Mouse (Mus musculus): ENCODE data around the gene 1700003E16Rik. TPM values are rescaled to one million over a fixed set of nuclear protein-coding genes. Genes with fewer than 3 reads are reported as not detected.

1700003E16Rik gene
- polyA plus RNA-seq (2012; rRNA removed) = 0.02 and 0.04 TPM in 2 replicates

DNA sequence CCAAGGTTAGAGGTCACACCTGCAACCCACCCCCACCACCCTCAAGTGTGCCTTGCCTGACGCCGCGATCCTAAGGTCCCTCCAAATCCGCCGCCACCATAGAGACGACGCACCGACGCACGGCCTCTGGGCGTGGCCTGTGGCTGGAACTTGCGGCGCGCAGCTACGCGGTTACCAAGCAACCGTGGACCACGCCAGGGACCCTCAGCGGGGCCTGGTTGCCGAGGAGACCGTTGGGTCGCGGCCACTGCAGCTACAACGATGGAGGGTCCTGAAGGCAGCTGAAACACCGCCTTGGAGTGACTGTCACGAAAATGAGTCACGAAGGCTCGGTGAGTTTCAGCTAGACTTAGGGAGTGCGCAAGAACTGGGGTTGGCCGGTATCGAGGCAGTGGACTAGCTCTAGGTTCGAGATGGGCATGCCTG is at the start of gene 1700003E16Rik, which contains the start of gene Wdr54:
TSS of gene 1700003E16Rik (plus strand) at position 146 of the 426 bp plus-strand sequence.
TSS of gene Wdr54 (minus strand) at position 139 of the 426 bp plus-strand sequence.

DNA sequence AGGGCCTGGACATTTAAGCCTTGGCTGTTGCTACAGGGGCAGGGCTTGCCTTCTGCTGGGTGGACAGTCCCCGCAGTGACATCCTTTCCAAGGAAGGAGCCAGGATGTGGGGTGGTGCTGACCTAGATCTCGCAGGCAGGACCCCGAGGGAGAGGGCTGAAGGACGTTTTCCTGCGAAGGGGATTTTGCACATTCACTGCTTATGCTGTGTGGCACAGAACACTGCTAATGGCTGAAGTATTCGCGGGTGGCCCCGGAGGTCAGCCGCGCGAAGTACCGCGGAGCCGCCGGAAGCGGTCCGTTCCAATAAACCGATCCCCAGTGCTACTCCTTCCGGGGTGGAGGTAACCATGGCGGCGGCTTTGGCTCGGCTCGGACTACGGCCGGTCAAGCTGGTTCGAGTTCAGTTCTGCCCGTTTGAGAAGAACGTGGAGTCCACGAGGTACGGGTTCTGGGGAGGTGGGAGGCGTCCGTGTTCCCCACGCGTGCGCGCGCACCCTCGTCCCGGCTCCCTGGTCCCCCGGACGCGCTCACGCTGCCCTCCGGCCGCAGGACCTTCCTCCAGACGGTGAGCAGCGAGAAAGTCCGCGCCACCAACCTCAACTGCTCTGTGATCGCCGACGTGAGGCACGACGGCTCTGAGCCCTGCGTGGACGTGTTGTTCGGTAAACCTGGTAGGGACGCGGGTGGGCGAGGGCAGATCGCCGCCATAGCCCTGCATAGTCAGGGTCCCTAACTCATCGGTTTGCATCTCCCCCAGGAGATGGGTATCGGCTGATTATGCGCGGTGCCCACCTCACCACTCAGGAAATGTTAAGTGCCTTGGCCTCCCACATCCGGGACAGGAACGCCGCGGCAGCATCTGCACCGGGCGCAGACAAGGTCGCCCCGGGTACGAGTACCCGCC is 47.2 kb upstream of the 1700003E16Rik start, which contains the start of gene Mrpl53:
TSS of gene Mrpl53 (plus strand) at position 279 of the 907 bp plus-strand sequence.

DNA sequence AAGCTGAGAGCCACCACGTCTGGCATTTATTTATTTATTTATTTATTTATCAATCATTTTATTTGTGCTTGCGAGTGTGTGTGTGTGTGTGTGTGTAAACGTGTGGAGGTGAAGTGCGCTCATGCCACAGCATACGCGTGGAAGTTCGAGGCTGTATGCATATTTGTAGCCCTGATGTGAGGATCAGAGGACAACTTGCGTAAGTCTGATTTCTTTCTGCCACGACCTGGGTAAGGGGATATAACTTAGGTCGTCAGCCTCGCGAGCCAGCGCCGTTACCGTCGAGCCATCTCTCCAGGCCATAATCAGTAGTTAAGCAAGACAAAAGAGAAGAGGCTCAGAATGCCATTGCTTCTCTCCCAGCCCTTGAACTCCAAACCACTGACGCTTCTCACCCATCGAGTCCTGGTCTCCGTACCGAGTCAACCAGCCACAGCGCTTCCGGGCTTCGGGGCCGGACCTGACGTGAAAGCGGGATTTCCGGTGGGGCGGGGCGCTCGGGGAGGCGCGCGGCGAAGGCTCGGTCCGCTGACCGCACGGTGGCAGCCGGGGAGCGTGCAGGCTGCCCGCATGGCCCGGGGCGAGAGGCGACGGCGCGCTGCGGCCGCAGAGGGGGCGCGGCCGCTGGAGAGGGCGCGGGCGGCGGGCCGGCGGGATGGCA is 41.1 kb upstream of the 1700003E16Rik start, which contains the start of gene Mogs:
TSS of gene Mogs (plus strand) at position 486 of the 661 bp plus-strand sequence.

DNA sequence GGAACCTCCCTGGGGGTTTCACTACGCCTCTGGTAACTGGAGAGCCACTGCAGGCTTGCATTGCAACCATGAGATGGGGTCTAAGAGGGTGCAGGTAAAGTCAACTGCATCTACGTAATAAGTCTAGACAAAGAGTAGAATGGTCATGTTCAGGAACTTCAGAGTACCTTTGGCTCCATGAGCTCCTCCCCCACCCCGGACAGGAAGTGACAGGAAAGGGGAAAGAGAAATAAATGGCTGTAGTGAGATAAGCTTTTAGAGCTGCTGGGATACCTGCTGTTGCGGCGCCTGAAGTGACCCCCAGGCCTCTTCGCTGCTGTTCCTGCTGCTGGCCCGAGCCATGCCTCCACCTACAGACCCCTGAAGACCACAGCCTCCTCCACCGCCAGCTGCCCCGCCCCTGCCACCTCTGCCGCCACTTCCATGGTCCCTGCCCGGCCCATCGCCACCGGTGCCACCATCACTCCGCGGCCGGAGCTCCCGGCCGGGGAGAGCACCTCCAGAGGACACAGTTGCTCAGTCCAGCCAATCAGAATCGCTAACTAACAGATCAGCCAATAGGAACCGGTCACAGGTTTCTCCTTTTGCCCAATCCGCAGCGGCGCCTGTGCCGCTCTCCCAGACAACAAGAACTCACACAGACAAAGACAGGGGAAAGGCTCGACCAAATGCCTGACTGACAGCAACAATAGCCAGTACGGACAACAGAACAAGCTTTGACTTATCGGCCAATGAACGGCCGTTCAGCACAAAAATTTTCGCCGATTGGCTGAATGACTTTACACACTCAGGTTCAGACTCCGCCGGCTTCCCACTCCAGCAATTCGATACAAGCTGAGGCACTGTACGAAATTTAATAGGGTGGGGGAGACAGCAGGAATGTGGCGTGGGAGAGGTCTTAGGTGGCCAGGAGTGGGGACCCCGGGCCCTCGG is 35.0 kb upstream of the 1700003E16Rik start, which contains the start of gene Wbp1:
TSS of gene Wbp1 (minus strand) at position 630 of the 933 bp plus-strand sequence.

DNA sequence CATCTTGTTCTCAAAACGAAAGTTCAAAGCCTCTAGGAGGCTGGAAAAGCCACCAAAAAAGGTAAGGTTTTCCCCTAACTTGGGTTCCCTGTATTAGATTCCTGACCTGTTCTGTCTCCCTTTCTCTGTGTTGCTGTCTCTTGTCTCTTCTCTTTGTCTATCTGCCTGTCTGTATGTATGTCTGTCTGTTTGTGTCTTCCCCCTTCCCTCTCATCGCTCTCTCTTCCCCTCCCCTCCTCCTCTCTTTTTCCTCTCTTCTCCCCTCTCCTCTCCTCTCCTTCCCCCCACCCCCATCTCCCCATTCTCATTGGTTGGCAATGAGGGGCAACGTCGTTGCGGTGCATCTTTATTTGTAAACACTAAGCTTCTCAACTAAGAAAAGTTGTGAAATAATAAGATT is 30.9 kb upstream of the 1700003E16Rik start, which contains the start of gene Ino80b:
TSS of gene Ino80b (minus strand) at position 101 of the 400 bp plus-strand sequence.

DNA sequence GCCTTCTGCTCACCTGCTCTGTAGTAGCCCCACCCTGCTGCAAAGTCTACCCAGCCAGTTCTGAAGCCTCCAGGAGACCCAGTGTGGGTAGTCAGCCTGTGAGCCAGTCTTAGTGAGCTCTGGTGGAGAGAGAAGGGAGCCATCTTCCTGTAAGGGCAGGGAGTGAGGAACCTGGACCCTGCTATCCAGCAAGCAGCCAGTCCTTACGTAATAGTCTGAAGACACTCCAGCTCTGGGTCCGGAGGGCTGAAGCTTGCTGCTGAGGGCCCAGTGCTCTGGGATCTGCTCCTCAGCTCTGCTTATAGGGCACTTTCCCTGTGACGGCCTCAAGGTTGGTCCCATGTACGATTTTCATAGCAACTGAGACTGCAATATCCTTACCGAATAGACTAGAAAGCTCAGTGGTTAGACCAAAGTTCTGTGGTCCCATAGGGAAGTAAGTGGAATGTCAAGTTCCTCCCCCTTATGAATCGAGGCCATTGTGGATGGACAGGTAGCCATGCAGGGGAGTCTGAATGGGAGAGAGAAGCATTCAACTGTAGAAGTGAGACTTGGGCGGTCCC is 21.2 kb upstream of the 1700003E16Rik start, which contains the start of gene Rtkn:
TSS of gene Rtkn (plus strand) at position 513 of the 563 bp plus-strand sequence.

DNA sequence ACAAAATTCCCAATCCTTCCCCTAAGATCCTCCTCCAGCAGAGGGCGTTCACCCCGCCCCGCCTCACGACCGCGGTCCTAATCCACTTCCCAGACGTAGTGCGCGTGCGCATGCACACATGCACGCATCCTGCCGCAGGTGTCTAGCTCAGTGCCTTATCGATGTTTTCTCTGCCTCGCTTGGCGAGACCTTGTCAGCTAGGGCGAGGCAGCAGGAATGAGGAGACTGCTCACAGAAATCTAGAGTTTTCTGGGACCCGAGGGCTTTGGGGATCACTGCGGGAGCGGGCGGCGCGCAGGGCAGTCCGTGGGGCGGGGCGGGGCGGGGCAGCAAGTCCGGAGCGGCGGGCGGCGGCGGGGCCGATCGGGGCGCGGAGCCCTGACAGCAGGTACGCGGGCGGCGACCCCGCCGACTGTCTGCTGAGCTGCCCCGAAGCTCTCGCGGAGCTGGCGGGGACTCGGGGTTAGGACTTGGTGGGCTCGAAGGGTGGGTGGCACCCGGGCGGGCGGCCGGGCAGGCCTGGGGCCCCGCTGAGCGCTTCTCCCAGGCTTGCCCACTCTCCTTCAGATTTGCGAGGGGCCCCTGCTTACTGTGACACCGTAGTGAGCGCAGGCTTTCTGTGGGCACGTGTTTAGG is 9.5 kb downstream of the 1700003E16Rik start, which contains the start of gene Dctn1:
TSS of gene Dctn1 (plus strand) at position 314 of the 636 bp plus-strand sequence.

Other genes starting within 250 kb of the 1700003E16Rik start
- gene Sema4f, start 216.6 kb upstream of the 1700003E16Rik start, polyA plus RNA-seq (2012; rRNA removed) = 0.09 and 0.10 TPM in 2 replicates
- gene M1ap, start 209.5 kb upstream of the 1700003E16Rik start, polyA plus RNA-seq (2012; rRNA removed) = 2.1 and 2.9 TPM in 2 replicates
- 8.1 TPM in 2 replicates for gene Dok1, start 122.9 kb upstream of the 1700003E16Rik start, polyA plus RNA-seq (2012; rRNA removed)
- gene Loxl3, start 122.2 kb upstream of the 1700003E16Rik start, polyA plus RNA-seq (2012; rRNA removed) = 1.7 and 1.8 TPM in 2 replicates
- 160 and 172 TPM in 2 replicates for gene Aup1, start 101.9 kb upstream of the 1700003E16Rik start, polyA plus RNA-seq (2012; rRNA removed)
- gene Htra2, start 101.1 kb upstream of the 1700003E16Rik start, polyA plus RNA-seq (2012; rRNA removed) = 36.8 and 39.4 TPM in 2 replicates
- 13.9 and 14.9 TPM in 2 replicates for gene Dqx1, start 98.6 kb upstream of the 1700003E16Rik start, polyA plus RNA-seq (2012; rRNA removed)
- gene Tlx2, start 86.1 kb upstream of the 1700003E16Rik start, polyA plus RNA-seq (2012; rRNA removed) = not detected in 2 replicates
- gene Pcgf1, start 78.5 kb upstream of the 1700003E16Rik start, polyA plus RNA-seq (2012; rRNA removed) = 14.5 and 15.4 TPM in 2 replicates
- gene Lbx2, start 70.0 kb upstream of the 1700003E16Rik start, polyA plus RNA-seq (2012; rRNA removed) = 0.29 and 0.47 TPM in 2 replicates
- 0.85 and 1.0 TPM in 2 replicates for gene Ccdc142, start 54.8 kb upstream of the 1700003E16Rik start, polyA plus RNA-seq (2012; rRNA removed)
- 1.5 and 2.0 TPM in 2 replicates for gene Gm42688, start 54.8 kb upstream of the 1700003E16Rik start, polyA plus RNA-seq (2012; rRNA removed)
- gene Mrpl53, start 47.4 kb upstream of the 1700003E16Rik start, polyA plus RNA-seq (2012; rRNA removed) = 49.4 and 73.2 TPM in 2 replicates
- gene Mogs, start 40.9 kb upstream of the 1700003E16Rik start, polyA plus RNA-seq (2012; rRNA removed) = 32.2 and 36.3 TPM in 2 replicates
- gene Wbp1, start 34.8 kb upstream of the 1700003E16Rik start, polyA plus RNA-seq (2012; rRNA removed) = 24.7 and 26.2 TPM in 2 replicates
- gene Ino80b, start 31.0 kb upstream of the 1700003E16Rik start, polyA plus RNA-seq (2012; rRNA removed) = 8.5 and 10.0 TPM in 2 replicates
- 19.0 and 22.3 TPM in 2 replicates for gene Rtkn, start 20.9 kb upstream of the 1700003E16Rik start, polyA plus RNA-seq (2012; rRNA removed)
- gene Wdr54, start within 50 bp of the 1700003E16Rik start, polyA plus RNA-seq (2012; rRNA removed) = 0.36 and 0.39 TPM in 2 replicates
- 16.8 and 23.5 TPM in 2 replicates for gene Dctn1, start 9.5 kb downstream of the 1700003E16Rik start, polyA plus RNA-seq (2012; rRNA removed)
- 0.05 TPM in 2 replicates for gene Slc4a5, start 63.4 kb downstream of the 1700003E16Rik start, polyA plus RNA-seq (2012; rRNA removed)
- 18.5 and 21.5 TPM in 2 replicates for gene Mthfd2, start 169.5 kb downstream of the 1700003E16Rik start, polyA plus RNA-seq (2012; rRNA removed)
- 19.4 and 21.9 TPM in 2 replicates for gene Mob1a, start 169.6 kb downstream of the 1700003E16Rik start, polyA plus RNA-seq (2012; rRNA removed)
- 58.3 and 59.1 TPM in 2 replicates for gene Bola3, start 192.7 kb downstream of the 1700003E16Rik start, polyA plus RNA-seq (2012; rRNA removed)

All from liver, embryonic 18 days (tissue).